Mouse (Mus musculus): ENCODE measurements at regions not wholly inside any gene's neighbourhood (a gene's known extent, or its start where the extent isn't known, plus 50 kb on each side); places are given as distances from the start of the nearest gene placed in this dataset.

- in situ Hi-C loops (cut with MboI, MseI) = no loop called here
Measured at GRCm38 (mm10) chr2:9267675-9268074, 613.4 kb upstream of the 4930412O13Rik start.

GRCm38 (mm10) chr2:9283441-9283840 lies 597.6 kb upstream of the 4930412O13Rik start:
- in situ Hi-C loops (cut with MboI, MseI) = no loop called here

GRCm38 (mm10) chr2:9285800-9286199 lies 595.3 kb upstream of the 4930412O13Rik start:
- in situ Hi-C loops (cut with MboI, MseI) = no loop called here

- in situ Hi-C loops (cut with MboI, MseI) = no loop called here
Measured at GRCm38 (mm10) chr2:9287077-9287476, 594.0 kb upstream of the 4930412O13Rik start.

GRCm38 (mm10) chr2:9287623-9288022 lies 593.4 kb upstream of the 4930412O13Rik start:
- in situ Hi-C loops (cut with MboI, MseI) = no loop called here

- in situ Hi-C loops (cut with MboI, MseI) = no loop called here
Measured at GRCm38 (mm10) chr2:9331630-9332352, 549.3 kb upstream of the 4930412O13Rik start.

GRCm38 (mm10) chr2:9348982-9349381 lies 532.1 kb upstream of the 4930412O13Rik start:
- in situ Hi-C loops (cut with MboI, MseI) = no loop called here

GRCm38 (mm10) chr2:9349994-9350393 lies 531.1 kb upstream of the 4930412O13Rik start:
- in situ Hi-C loops (cut with MboI, MseI) = loop anchor here (10.0 kb wide), 1 partner anchor 535 kb away; the partner anchor contains the start of genes 4930412O13Rik and 9230102O04Rik

- in situ Hi-C loops (cut with MboI, MseI) = loop anchor here (10.0 kb wide), 1 partner anchor 533 kb away; the partner anchor contains the start of genes 4930412O13Rik and 9230102O04Rik
Measured at GRCm38 (mm10) chr2:9352190-9352589, 528.9 kb upstream of the 4930412O13Rik start.

- in situ Hi-C loops (cut with MboI, MseI) = no loop called here
Measured at GRCm38 (mm10) chr2:9360020-9360419, 521.0 kb upstream of the 4930412O13Rik start.

- in situ Hi-C loops (cut with MboI, MseI) = no loop called here
Measured at GRCm38 (mm10) chr2:9367801-9368584, 513.1 kb upstream of the 4930412O13Rik start.

- in situ Hi-C loops (cut with MboI, MseI) = no loop called here
Measured at GRCm38 (mm10) chr2:9369572-9369971, 511.5 kb upstream of the 4930412O13Rik start.

GRCm38 (mm10) chr2:9386566-9386965 lies 494.5 kb upstream of the 4930412O13Rik start:
- in situ Hi-C loops (cut with MboI, MseI) = no loop called here

GRCm38 (mm10) chr2:9388058-9388457 lies 493.0 kb upstream of the 4930412O13Rik start:
- in situ Hi-C loops (cut with MboI, MseI) = no loop called here

GRCm38 (mm10) chr2:9395379-9395999 lies 485.6 kb upstream of the 4930412O13Rik start:
- in situ Hi-C loops (cut with MboI, MseI) = no loop called here

GRCm38 (mm10) chr2:9401461-9401860 lies 479.6 kb upstream of the 4930412O13Rik start:
- in situ Hi-C loops (cut with MboI, MseI) = no loop called here

- in situ Hi-C loops (cut with MboI, MseI) = no loop called here
Measured at GRCm38 (mm10) chr2:9402281-9402680, 478.8 kb upstream of the 4930412O13Rik start.

- in situ Hi-C loops (cut with MboI, MseI) = no loop called here
Measured at GRCm38 (mm10) chr2:9409075-9409474, 472.0 kb upstream of the 4930412O13Rik start.

- in situ Hi-C loops (cut with MboI, MseI) = no loop called here
Measured at GRCm38 (mm10) chr2:9422686-9423085, 458.4 kb upstream of the 4930412O13Rik start.

- in situ Hi-C loops (cut with MboI, MseI) = no loop called here
Measured at GRCm38 (mm10) chr2:9423534-9423933, 457.5 kb upstream of the 4930412O13Rik start.

GRCm38 (mm10) chr2:9433110-9433940 lies 447.7 kb upstream of the 4930412O13Rik start:
- in situ Hi-C loops (cut with MboI, MseI) = no loop called here

All from T-helper 1 cell (primary cell).